Mouse (Mus musculus): ENCODE data around the gene Sap18.
A peak's percentile ranks its signal among the peaks of the same experiment; 100 is the strongest.
"Not testable (repeated sequence)": the region's sequence is repeated elsewhere in the genome, so short reads cannot be mapped to it uniquely, and the experiment has no call there.

The Sap18 gene

GRCm38 (mm10) chr14:57797991-57798931 is at the start of gene Sap18:
TSS of gene Sap18 (plus strand) at chr14:57798180.
- DNase-seq, result peak; percentile 97 to 98

- DNase-seq, result no peak
Measured at GRCm38 (mm10) chr14:57749501-57749900, 48.5 kb upstream of the Sap18 start.

- DNase-seq, result not testable (repeated sequence)
Measured at GRCm38 (mm10) chr14:57751006-57751405, 47.0 kb upstream of the Sap18 start.

- DNase-seq, result no peak
Measured at GRCm38 (mm10) chr14:57753351-57753992, 44.5 kb upstream of the Sap18 start.

- no peak for DNase-seq
Measured at GRCm38 (mm10) chr14:57755661-57756060, 42.3 kb upstream of the Sap18 start.

- DNase-seq, result no peak
Measured at GRCm38 (mm10) chr14:57756094-57756493, 41.9 kb upstream of the Sap18 start.

GRCm38 (mm10) chr14:57758237-57758636 is 39.7 kb upstream of the Sap18 start, which contains the start of gene Lats2:
TSS of gene Lats2 (minus strand) at chr14:57758388.
- no peak for DNase-seq

GRCm38 (mm10) chr14:57760447-57761412 is 37.2 kb upstream of the Sap18 start:
- no peak for DNase-seq

- no peak for DNase-seq
Measured at GRCm38 (mm10) chr14:57769102-57769501, 28.9 kb upstream of the Sap18 start.

GRCm38 (mm10) chr14:57772157-57772815 is 25.7 kb upstream of the Sap18 start:
- DNase-seq, result no peak

GRCm38 (mm10) chr14:57787406-57787805 is 10.6 kb upstream of the Sap18 start:
- peak; percentile 11 to 27 for DNase-seq

GRCm38 (mm10) chr14:57789311-57789710 is 8.7 kb upstream of the Sap18 start:
- no peak for DNase-seq

GRCm38 (mm10) chr14:57789759-57790158 is 8.2 kb upstream of the Sap18 start:
- no peak for DNase-seq

GRCm38 (mm10) chr14:57791171-57791570 is 6.8 kb upstream of the Sap18 start:
- DNase-seq, result no peak

GRCm38 (mm10) chr14:57797551-57797950 is 429 bp upstream of the Sap18 start:
- peak in 1 of 2 experiments; percentile 20 for DNase-seq

GRCm38 (mm10) chr14:57803731-57804130 is 5.8 kb downstream of the Sap18 start:
- DNase-seq, result no peak

GRCm38 (mm10) chr14:57808558-57808957 is 10.6 kb downstream of the Sap18 start:
- DNase-seq, result no peak

GRCm38 (mm10) chr14:57810886-57811285 is 12.9 kb downstream of the Sap18 start:
- DNase-seq, result no peak

GRCm38 (mm10) chr14:57811844-57812243 is 13.9 kb downstream of the Sap18 start:
- DNase-seq, result no peak

GRCm38 (mm10) chr14:57820839-57821238 is 22.9 kb downstream of the Sap18 start:
- DNase-seq, result no peak

- DNase-seq, result peak; percentile 95 to 97
Measured at GRCm38 (mm10) chr14:57825788-57826751, 28.1 kb downstream of the Sap18 start, which contains the start of the genes Ska3 and Mrpl57. TSS of gene Ska3 (minus strand) at chr14:57826185. TSS of gene Mrpl57 (plus strand) at chr14:57826234.
